Mouse (Mus musculus): ENCODE results near the gene Unc119.

The Unc119 gene

GRCm38 (mm10) chr11:78371711-78372110 lies 28.4 kb downstream of the Unc119 start:
- DNase-seq (ENCODE audit: low spot score): no peak

- no peak for DNase-seq (ENCODE audit: low spot score)
These were observed 28.9 kb downstream of the Unc119 start for GRCm38 (mm10) chr11:78372166-78372565.

- DNase-seq (ENCODE audit: low spot score): peak; percentile 18
These were observed 29.3 kb downstream of the Unc119 start for GRCm38 (mm10) chr11:78372610-78373009.

GRCm38 (mm10) chr11:78374147-78374546 lies 30.9 kb downstream of the Unc119 start:
- no peak for DNase-seq (ENCODE audit: low spot score)

GRCm38 (mm10) chr11:78377549-78378159 lies 34.4 kb downstream of the Unc119 start:
- DNase-seq (ENCODE audit: low spot score): no peak

GRCm38 (mm10) chr11:78380351-78380750 lies 37.1 kb downstream of the Unc119 start:
- DNase-seq (ENCODE audit: low spot score): no peak

GRCm38 (mm10) chr11:78380996-78381395 lies 37.7 kb downstream of the Unc119 start:
- no peak for DNase-seq (ENCODE audit: low spot score)

- DNase-seq (ENCODE audit: low spot score): no peak
These were observed 39.0 kb downstream of the Unc119 start for GRCm38 (mm10) chr11:78382286-78382685.

- no peak for DNase-seq (ENCODE audit: low spot score)
These were observed 39.4 kb downstream of the Unc119 start for GRCm38 (mm10) chr11:78382701-78383100.

GRCm38 (mm10) chr11:78385776-78386175 lies 42.5 kb downstream of the Unc119 start:
- DNase-seq (ENCODE audit: low spot score): no peak

- DNase-seq (ENCODE audit: low spot score): no peak
These were observed 43.3 kb downstream of the Unc119 start, which contains the start of gene Foxn1 for GRCm38 (mm10) chr11:78386508-78387043. TSS of gene Foxn1 (minus strand) at chr11:78386558.

- DNase-seq (ENCODE audit: low spot score): no peak
These were observed 49.4 kb downstream of the Unc119 start for GRCm38 (mm10) chr11:78392728-78393127.

- DNase-seq (ENCODE audit: low spot score): no peak
These were observed 53.7 kb downstream of the Unc119 start for GRCm38 (mm10) chr11:78396950-78397349.

GRCm38 (mm10) chr11:78397397-78397796 lies 54.1 kb downstream of the Unc119 start:
- DNase-seq (ENCODE audit: low spot score): peak; percentile 82

- peak; percentile 37 for DNase-seq (ENCODE audit: low spot score)
These were observed 54.9 kb downstream of the Unc119 start for GRCm38 (mm10) chr11:78398212-78398611.

All from retina, embryonic 14.5 days (tissue).